Mouse (Mus musculus) testis, postnatal 14 days (tissue): ENCODE data around the gene Pitpna.

Experiments used
- DNase-seq: peaks from one replicate; pipeline ENCODE4 v3.0.0; 2021; ENCODE audit warnings: low spot score

Gene Pitpna

GRCm38 (mm10) chr11:75658311-75658710 is 70.4 kb downstream of the Pitpna start:
- no peak for DNase-seq

GRCm38 (mm10) chr11:75658996-75659750 is 71.3 kb downstream of the Pitpna start:
- peak; percentile 5 for DNase-seq

GRCm38 (mm10) chr11:75660081-75660590 is 72.2 kb downstream of the Pitpna start:
- no peak for DNase-seq

DNA sequence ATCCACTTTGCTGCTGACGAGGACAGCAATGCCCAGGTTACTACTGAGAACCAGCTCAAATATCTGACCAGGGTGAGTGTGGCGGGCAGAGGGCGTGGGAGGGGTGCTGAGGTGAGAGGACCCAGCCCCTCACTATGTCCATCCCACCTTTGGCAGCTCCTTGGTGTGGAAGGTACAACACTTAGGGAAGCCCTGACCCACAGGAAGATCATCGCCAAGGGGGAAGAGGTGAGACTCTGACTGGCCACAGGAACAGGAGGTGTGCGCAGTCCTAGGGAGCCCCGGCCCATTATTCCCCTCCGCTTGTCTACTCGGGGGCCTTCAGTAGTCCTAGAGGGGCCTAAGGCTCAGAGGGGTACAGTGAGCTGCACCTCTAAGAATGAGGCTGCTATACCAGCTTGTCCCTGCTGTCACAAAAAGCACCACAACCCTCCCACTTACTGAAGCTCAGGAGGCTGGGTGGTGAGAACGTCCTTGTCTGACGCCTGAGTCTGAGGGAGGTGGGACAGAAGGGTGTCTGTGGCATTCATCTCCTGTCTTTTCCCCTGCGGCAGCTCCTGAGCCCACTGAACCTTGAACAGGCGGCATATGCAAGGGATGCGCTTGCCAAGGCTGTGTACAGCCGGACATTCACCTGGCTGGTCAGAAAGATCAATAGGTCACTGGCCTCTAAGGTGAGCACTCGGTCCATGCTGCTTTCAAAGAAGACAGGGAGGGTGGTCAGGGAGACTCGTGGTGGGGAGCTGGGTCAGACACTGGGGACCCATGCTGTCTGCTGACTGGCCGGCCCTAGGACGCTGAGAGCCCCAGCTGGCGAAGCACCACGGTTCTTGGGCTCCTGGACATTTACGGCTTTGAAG is 73.3 kb downstream of the Pitpna start:
- peak; percentile 5 for DNase-seq

- DNase-seq = no peak
Observed at GRCm38 (mm10) chr11:75662131-75662530, 74.2 kb downstream of the Pitpna start.

DNA sequence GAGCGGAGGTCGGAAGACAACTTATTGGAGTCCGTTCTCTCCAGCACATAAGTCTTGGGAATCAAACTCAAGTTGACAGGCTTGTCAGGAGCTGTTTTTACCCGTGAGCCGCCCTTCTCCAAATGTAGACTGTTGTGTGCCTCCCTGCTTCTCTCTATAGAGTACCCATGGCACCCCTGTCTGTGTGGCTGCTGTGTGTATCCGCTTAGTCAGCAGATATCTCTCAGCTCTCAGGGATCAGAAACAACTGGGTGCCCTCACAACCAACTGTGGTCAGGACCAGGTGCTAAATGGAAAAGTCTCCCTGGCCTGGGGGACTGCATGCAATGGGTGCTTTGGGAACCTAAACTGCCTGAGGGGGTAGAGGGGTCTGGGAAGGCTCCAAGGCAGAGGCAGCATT is 78.4 kb downstream of the Pitpna start:
- no peak for DNase-seq

GRCm38 (mm10) chr11:75668621-75669020 is 80.7 kb downstream of the Pitpna start:
- DNase-seq = no peak

DNA sequence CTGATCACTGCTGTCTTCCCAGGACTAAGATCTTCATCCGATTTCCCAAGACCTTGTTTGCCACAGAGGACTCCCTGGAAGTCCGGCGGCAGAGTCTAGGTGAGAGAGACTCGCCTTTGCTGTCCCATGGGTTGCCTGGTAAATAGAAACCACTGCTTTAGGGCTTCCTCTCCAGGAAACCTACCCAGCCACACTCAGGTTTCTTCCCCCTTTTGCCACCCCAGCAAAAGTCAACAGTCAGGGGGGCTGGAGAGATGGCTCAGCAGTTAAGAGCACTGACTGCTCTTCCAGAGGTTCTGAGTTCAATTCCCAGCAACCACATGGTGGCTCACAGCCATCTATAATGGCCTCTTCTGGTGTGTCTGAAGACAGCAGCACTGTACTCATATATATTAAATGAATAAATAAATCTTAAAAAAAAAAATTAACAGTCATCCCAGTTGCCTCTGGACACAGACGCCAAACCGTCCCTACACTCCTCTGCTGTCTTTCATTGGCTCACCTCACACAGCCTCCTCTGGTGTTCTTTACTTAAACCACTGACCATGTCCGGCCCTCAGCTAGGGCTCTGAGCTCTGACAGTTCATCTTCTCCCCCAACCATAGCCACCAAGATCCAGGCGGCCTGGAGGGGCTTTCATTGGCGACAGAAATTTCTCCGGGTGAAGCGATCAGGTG is 81.4 kb downstream of the Pitpna start:
- no peak for DNase-seq

GRCm38 (mm10) chr11:75669853-75670200 is 81.9 kb downstream of the Pitpna start:
- DNase-seq = no peak

DNA sequence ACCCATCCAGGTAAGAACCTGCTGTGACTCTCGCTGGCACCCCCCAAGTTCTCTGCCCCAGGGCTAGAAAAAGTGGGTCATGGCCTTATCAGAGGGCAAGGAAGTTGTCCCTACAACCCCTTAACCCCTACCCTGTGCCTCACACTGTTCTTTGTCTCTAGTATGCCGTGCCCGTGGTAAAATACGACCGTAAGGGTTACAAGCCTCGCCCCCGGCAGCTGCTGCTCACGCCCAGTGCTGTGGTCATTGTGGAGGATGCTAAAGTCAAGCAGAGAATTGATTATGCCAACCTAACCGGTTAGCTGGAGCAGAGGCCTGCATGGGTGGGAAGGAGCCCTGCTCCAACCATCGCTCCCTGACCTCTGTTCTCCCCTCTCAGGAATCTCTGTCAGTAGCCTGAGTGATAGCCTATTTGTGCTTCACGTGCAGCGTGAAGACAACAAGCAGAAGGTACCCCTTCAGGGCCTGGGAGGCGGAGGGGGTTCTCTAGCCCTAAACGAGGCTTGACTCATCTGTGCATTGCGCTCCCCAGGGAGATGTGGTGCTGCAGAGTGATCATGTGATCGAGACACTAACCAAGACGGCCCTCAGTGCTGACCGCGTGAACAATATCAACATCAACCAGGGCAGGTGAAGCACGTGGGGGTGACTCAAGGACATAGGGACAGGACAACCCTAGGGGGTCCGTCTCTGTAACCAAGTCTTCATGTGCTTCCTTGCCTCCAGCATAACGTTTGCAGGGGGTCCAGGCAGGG is 83.7 kb downstream of the Pitpna start:
- DNase-seq = no peak

GRCm38 (mm10) chr11:75673411-75673810 is 85.5 kb downstream of the Pitpna start:
- DNase-seq = no peak

DNA sequence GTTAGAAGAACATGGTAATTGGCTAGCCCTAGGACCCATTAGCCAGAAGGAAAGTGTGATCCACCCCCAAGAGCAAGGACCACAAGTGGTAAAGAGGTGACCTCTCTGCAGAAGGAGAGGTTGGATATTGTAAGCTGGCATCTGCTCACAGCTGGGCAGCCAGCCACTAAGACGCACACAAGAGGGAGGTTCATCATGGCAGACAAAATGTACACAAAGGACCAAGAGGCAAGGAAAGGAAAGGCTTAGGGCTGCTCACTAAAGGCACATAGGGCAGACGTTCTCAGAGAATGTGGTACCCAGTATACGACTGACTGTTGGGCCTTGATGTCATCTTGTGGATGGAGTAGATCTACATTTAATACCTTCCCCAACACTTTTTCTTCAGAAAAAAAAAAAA is 87.0 kb downstream of the Pitpna start:
- no peak for DNase-seq

DNA sequence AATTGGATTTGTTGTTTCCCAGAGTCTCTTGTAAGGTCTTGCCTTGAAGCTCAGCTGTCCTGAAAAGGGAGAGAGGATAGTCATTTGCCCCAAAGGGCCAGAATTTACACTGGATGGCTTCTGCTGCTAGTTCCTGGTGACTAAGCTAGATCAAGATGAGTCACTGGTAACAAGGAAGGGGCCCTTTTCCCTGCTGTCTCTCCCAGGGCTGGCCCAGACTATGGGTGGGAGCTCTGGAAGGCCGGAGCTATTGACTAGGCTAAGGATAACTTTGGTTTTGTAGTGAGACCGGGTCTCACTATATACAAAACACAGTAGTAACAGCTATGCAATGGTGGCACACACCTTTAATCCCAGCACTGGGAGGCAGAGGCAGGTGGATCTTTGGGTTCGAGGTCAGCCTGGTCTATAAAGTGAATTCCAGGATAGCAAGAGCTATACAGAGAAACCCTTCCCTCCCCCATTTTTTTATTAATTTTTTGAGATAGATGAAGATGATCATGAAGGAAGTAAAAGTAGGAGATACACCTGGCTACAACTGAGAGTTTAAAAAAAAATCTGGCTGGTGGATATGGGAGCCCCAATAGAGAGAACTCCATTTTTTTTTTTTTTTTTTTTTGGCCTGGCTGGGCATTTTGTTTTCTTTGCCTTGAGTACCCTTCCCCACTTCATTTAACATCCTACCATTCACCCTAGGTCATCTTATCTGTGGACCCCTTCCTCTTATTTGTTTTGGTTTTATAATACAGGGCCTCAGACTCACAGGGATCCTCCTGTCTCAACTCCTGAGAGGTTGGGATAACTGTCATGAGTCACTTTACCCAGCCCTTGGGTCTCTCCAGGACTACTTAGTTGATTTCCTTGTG is 90.2 kb downstream of the Pitpna start:
- DNase-seq = no peak
